In genomic region chr5:139870886-139871285, GRCm38 (mm10) we compare ENCODE assay signal across 26 mouse cellular contexts. TPM values are rescaled to one million over a fixed set of nuclear protein-coding genes. Genes with fewer than 3 reads are reported as not detected.
DNase-seq lines count a peak whose midpoint lies in the region; ATAC-seq and TF ChIP-seq lines count a peak whose summit lies in the region.
"Had no signal": no experiment of that assay in that cellular context is flagged by ENCODE, and none has a peak within 500 bp of the region (broad histone marks: within the 10 kb centered on the region; RNA-seq: fewer than 3 reads in every experiment).

No protein-coding gene starts in this region.

- TF ChIP-seq CTCF in heart, postnatal 0 days (IDR thresholded peaks at IDR 0.05; ENCODE audit: low read depth), result no peak
- TF ChIP-seq CTCF in heart, adult 2 months (IDR thresholded peaks at IDR 0.05), result no peak

- peak; percentile 39; the same call in 1 of the 2 replicates for ATAC-seq in heart, postnatal 0 days (ENCODE audit: insufficient read depth, low read depth)
- ATAC-seq in hindbrain, embryonic 14.5 days (ENCODE audit: low FRiP score), result no peak
- ATAC-seq: intestine, postnatal 0 days had no signal

- DNase-seq in heart, postnatal 0 days (ENCODE audit: low spot score), result no peak
- no peak for DNase-seq in heart, adult 2 months
- DNase-seq in B cell, adult 2 months, result peak; percentile 12 to 13
- DNase-seq in kidney, postnatal 36 days, result peak; percentile 31 to 35
- DNase-seq in lung, postnatal 25 days (ENCODE audit: low spot score), result peak; percentile 78
- no peak for DNase-seq in spleen, adult 12 weeks (ENCODE audit: low spot score)
- no peak for DNase-seq in right cerebral cortex, adult 18-20 months
- DNase-seq in hindbrain, embryonic 14.5 days (ENCODE audit: low spot score), result no peak
- DNase-seq: adrenal gland, postnatal 10 days; cerebellum, adult 11 months; cerebellum, postnatal 14 days; embryo, embryonic 11 days; gastrocnemius, postnatal 10 days had no signal

- H3K9ac ChIP-seq in heart, postnatal 0 days (replicated peaks; ENCODE audit: low read depth, low read length), result no peak overlapping the region
- H3K9ac ChIP-seq in heart, adult 2 months (ENCODE audit: low read depth, low read length), result no peak overlapping the region
- H3K9ac ChIP-seq in hindbrain, embryonic 14.5 days, result no peak overlapping the region
- H3K9ac ChIP-seq: embryonic facial prominence, embryonic 15.5 days; hindbrain, embryonic 12.5 days; limb, embryonic 12.5 days; liver, embryonic 14.5 days had no signal

- intact Hi-C loops in heart, adult 2 months (cut with DNase I), result no loop called here

- no peaks in the 10 kb centered on the region for H3K36me3 ChIP-seq in heart, postnatal 0 days (replicated peaks; ENCODE audit: control insufficient read depth, insufficient read depth, low read length)
- H3K36me3 ChIP-seq in heart, adult 2 months (ENCODE audit: control insufficient read depth, insufficient read depth, low read length), result no peaks in the 10 kb centered on the region
- H3K36me3 ChIP-seq in hindbrain, embryonic 14.5 days (replicated peaks; ENCODE audit: control insufficient read depth, insufficient read depth), result no peaks in the 10 kb centered on the region
- H3K36me3 ChIP-seq: embryonic facial prominence, embryonic 15.5 days; forebrain, embryonic 10.5 days; hindbrain, embryonic 12.5 days; limb, embryonic 12.5 days had no signal

- no peaks in the 10 kb centered on the region for H3K79me2 ChIP-seq in heart, adult 2 months (replicated peaks; ENCODE audit: control insufficient read depth, insufficient read depth, low read length)

- no peak overlapping the region for H3K27ac ChIP-seq in heart, postnatal 0 days (ENCODE audit: low read depth)
- no peak overlapping the region for H3K27ac ChIP-seq in heart, adult 2 months
- H3K27ac ChIP-seq in hindbrain, embryonic 14.5 days, result no peak overlapping the region
- H3K27ac ChIP-seq: embryonic facial prominence, embryonic 15.5 days; hindbrain, embryonic 12.5 days; left cerebral cortex, adult 2 months; limb, embryonic 12.5 days; liver, embryonic 14.5 days had no signal

- H3K9me3 ChIP-seq in heart, postnatal 0 days (replicated peaks; ENCODE audit: control insufficient read depth, low read length), result no peaks in the 10 kb centered on the region
- H3K9me3 ChIP-seq in hindbrain, embryonic 14.5 days (ENCODE audit: control insufficient read depth, low read length), result no peaks in the 10 kb centered on the region
- H3K9me3 ChIP-seq: embryonic facial prominence, embryonic 15.5 days; forebrain, embryonic 10.5 days; hindbrain, embryonic 12.5 days; limb, embryonic 12.5 days; megakaryocyte, embryonic 14.5 days had no signal

- H3K4me1 ChIP-seq in heart, postnatal 0 days (ENCODE audit: control insufficient read depth, insufficient read depth), result no peaks in the 10 kb centered on the region
- H3K4me1 ChIP-seq in heart, adult 2 months (ENCODE audit: control insufficient read depth, insufficient read depth, low read length), result no peaks in the 10 kb centered on the region
- H3K4me1 ChIP-seq in hindbrain, embryonic 14.5 days (replicated peaks; ENCODE audit: control insufficient read depth, insufficient read depth, low read length), result no peaks in the 10 kb centered on the region
- H3K4me1 ChIP-seq: embryonic facial prominence, embryonic 15.5 days; hindbrain, embryonic 12.5 days; megakaryocyte, embryonic 14.5 days had no signal

- no peaks in the 10 kb centered on the region for H3K27me3 ChIP-seq in heart, postnatal 0 days (ENCODE audit: control insufficient read depth, insufficient read depth, low read length)
- H3K27me3 ChIP-seq in heart, adult 2 months (ENCODE audit: control insufficient read depth, insufficient read depth, low read length), result no peaks in the 10 kb centered on the region; the same call in 1 of the 2 replicates
- H3K27me3 ChIP-seq in hindbrain, embryonic 14.5 days (ENCODE audit: control insufficient read depth, insufficient read depth, low read length), result no peaks in the 10 kb centered on the region
- H3K27me3 ChIP-seq: embryonic facial prominence, embryonic 15.5 days; limb, embryonic 12.5 days had no signal

- H3K4me2 ChIP-seq in heart, postnatal 0 days (ENCODE audit: low read depth, low read length), result no peak overlapping the region
- no peak overlapping the region for H3K4me2 ChIP-seq in hindbrain, embryonic 14.5 days (replicated peaks)
- H3K4me2 ChIP-seq: embryonic facial prominence, embryonic 15.5 days; hindbrain, embryonic 12.5 days; limb, embryonic 12.5 days had no signal

- no peak for TF ChIP-seq EP300 in heart, postnatal 0 days (IDR thresholded peaks at IDR 0.05; ENCODE audit: low read depth)
- no peak for TF ChIP-seq EP300 in heart, adult 2 months (IDR thresholded peaks at IDR 0.05; ENCODE audit: insufficient read depth, low read depth, low read length)

- no peak overlapping the region for H3K4me3 ChIP-seq in heart, postnatal 0 days (ENCODE audit: low read depth, low read length)
- no peak overlapping the region for H3K4me3 ChIP-seq in heart, adult 2 months
- H3K4me3 ChIP-seq in hindbrain, embryonic 14.5 days (replicated peaks; ENCODE audit: low read length), result no peak overlapping the region
- H3K4me3 ChIP-seq: embryonic facial prominence, embryonic 15.5 days; forebrain, embryonic 10.5 days; hindbrain, embryonic 12.5 days; left cerebral cortex, adult 2 months; limb, embryonic 12.5 days; megakaryocyte, embryonic 14.5 days had no signal

- WGBS in heart, postnatal 0 days, result 16% methylated on average over 3 of the region's 4 CpGs
- 15% methylated on average over 4 of the region's 4 CpGs for WGBS in heart, adult 2 months
- WGBS in hindbrain, embryonic 14.5 days, result 25% methylated on average over 4 of the region's 4 CpGs

- TF ChIP-seq POLR2A in heart, adult 2 months (IDR thresholded peaks at IDR 0.05; ENCODE audit: insufficient read depth, low read depth, low read length), result no peak

RNA-seq across cellular contexts. Expression of gene Elfn1, which starts 36.9 kb away (rescaled TPM):
- total RNA-seq in heart, postnatal 0 days (2014; rRNA removed; ENCODE audit: low replicate concordance), result 1.3 and 1.9 TPM in 2 replicates
- 0.07 and 0.10 TPM in 2 replicates for polyA plus RNA-seq in heart, postnatal 0 days (2015; fragmentation: Nextera tagmentation; extraction: Ambion mirVana)
- total RNA-seq in heart, adult 2 months (2021), result under 1 TPM in 1 of 2 experiments, not detected in 1; 0.14 TPM
- 0.18 and 0.25 TPM in 2 replicates for polyA plus RNA-seq in heart, adult 2 months (2012; rRNA removed)
- 3.5 and 5.0 TPM in 2 replicates for polyA plus RNA-seq in hindbrain, embryonic 14.5 days (2014; fragmentation: Nextera tagmentation; extraction: Ambion mirVana)

RNA-seq across cellular contexts. Expression of gene Psmg3, which starts 44.2 kb away (rescaled TPM):
- 20.1 and 43.2 TPM in 2 replicates for total RNA-seq in heart, postnatal 0 days (2014; rRNA removed; ENCODE audit: low replicate concordance)
- polyA plus RNA-seq in heart, postnatal 0 days (2015; fragmentation: Nextera tagmentation; extraction: Ambion mirVana), result 33.9 and 34.3 TPM in 2 replicates
- total RNA-seq in heart, adult 2 months (2021), result 10 to 100 TPM in 1 of 2 experiments, 1 to 10 TPM in 1; 9.9 to 11.3 TPM
- 14.2 and 15.7 TPM in 2 replicates for polyA plus RNA-seq in heart, adult 2 months (2012; rRNA removed)
- polyA plus RNA-seq in hindbrain, embryonic 14.5 days (2014; fragmentation: Nextera tagmentation; extraction: Ambion mirVana), result 63.6 and 67.5 TPM in 2 replicates

RNA-seq across cellular contexts. Expression of gene Gm26938, which starts 44.7 kb away (rescaled TPM):
- not detected in 2 replicates for total RNA-seq in heart, postnatal 0 days (2014; rRNA removed; ENCODE audit: low replicate concordance)
- not detected in 2 replicates for polyA plus RNA-seq in heart, postnatal 0 days (2015; fragmentation: Nextera tagmentation; extraction: Ambion mirVana)
- not detected for total RNA-seq in heart, adult 2 months (2021)
- polyA plus RNA-seq in heart, adult 2 months (2012; rRNA removed), result not detected in 2 replicates
- polyA plus RNA-seq in hindbrain, embryonic 14.5 days (2014; fragmentation: Nextera tagmentation; extraction: Ambion mirVana), result 0.29 and 0.31 TPM in 2 replicates
- total RNA-seq: adrenal gland, postnatal 10 days; gastrocnemius, postnatal 10 days; heart, adult 8-10 months; left cerebral cortex, adult 2 months had no signal
- polyA plus RNA-seq: brain, embryonic 14.5 days; embryonic facial prominence, embryonic 15.5 days; heart, embryonic 16.5 days; hindbrain, embryonic 12.5 days; intestine, postnatal 0 days; liver, embryonic 14.5 days; stomach, embryonic 16.5 days; thymus, postnatal 0 days had no signal

RNA-seq across cellular contexts. Expression of gene Tmem184a, which starts 51.2 kb away (rescaled TPM):
- total RNA-seq in heart, postnatal 0 days (2014; rRNA removed; ENCODE audit: low replicate concordance), result 0.31 and 9.3 TPM in 2 replicates
- polyA plus RNA-seq in heart, postnatal 0 days (2015; fragmentation: Nextera tagmentation; extraction: Ambion mirVana), result 0.10 and 0.29 TPM in 2 replicates
- total RNA-seq in heart, adult 2 months (2021), result under 1 TPM in 1 of 2 experiments, not detected in 1; 0.05 TPM
- polyA plus RNA-seq in heart, adult 2 months (2012; rRNA removed), result 0.29 and 1.5 TPM in 2 replicates
- polyA plus RNA-seq in hindbrain, embryonic 14.5 days (2014; fragmentation: Nextera tagmentation; extraction: Ambion mirVana), result 0.08 TPM in 1 of 2 replicates, not detected in the other

Comparison
In these comparisons a context has a peak if more than half of its experiments do, and no peak if none do; other contexts are left out.
1. DNase-seq: peak in B cell, adult 2 months (2 of 2), kidney, postnatal 36 days (2 of 2) and lung, postnatal 25 days (single experiment); none in heart, postnatal 0 days (single experiment), heart, adult 2 months (0 of 2), spleen, adult 12 weeks (single experiment), right cerebral cortex, adult 18-20 months (single experiment) and hindbrain, embryonic 14.5 days (single experiment).